Mouse (Mus musculus): ENCODE measurements around the gene 6330403K07Rik.

6330403K07Rik gene

GRCm38 (mm10) chr11:70982557-70983228 is 50.6 kb downstream of the 6330403K07Rik start, which contains the start of gene C1qbp:
Gene C1qbp, minus strand, starts transcription at chr11:70983026.
- DNase-seq (ENCODE audit: low spot score in 2 of 2), result peak; percentile 92

GRCm38 (mm10) chr11:70982030-70982429 is 51.3 kb downstream of the 6330403K07Rik start:
- DNase-seq (ENCODE audit: low spot score in 2 of 2), result no peak
